Mouse (Mus musculus): ENCODE data around the gene Kif13a. TPM values are rescaled to one million over a fixed set of nuclear protein-coding genes. Genes with fewer than 3 reads are reported as not detected.

Gene Kif13a
- polyA plus RNA-seq, 1 experiment from 2014 or later, result 17.8 TPM

DNA sequence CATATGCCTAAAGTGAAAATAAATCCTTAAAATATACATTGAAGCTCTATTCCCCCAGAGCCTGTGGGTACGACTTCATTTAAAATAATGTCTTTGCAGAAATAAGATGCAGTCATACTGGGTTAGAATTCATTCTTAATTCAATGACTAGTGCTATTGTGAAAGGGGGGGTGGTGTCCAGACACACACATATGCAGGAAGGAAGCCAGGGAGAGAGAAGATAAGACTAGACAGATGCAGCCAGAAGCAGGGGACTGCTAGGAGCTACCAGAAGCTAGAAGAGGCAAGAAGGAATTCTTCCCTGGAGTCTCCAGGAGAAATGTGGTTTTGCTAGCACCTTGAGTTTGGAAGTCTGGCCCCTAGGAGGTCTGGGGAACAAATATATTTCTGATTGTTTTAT lies 2.4 kb upstream of the Kif13a start:
- no peak overlapping the region for H3K27ac ChIP-seq (ENCODE audit: low read length)
- H3K36me3 ChIP-seq (ENCODE audit: control insufficient read depth, insufficient read depth), result no peaks in the 10 kb centered on the region
- WGBS, result 62% methylated on average over 1 of the region's 1 CpGs
- ATAC-seq (replicated peaks; ENCODE audit: extremely low read depth, insufficient read depth, low FRiP score), result no peak
- peaks cover 32% of the 10 kb centered on the region for H3K4me1 ChIP-seq (ENCODE audit: control insufficient read depth, insufficient read depth, low read length)
- no peak overlapping the region for H3K4me2 ChIP-seq (ENCODE audit: low read depth, low read length)
- no peaks in the 10 kb centered on the region for H3K9me3 ChIP-seq (replicated peaks; ENCODE audit: control insufficient read depth, low read length)
- no peak overlapping the region for H3K4me3 ChIP-seq (ENCODE audit: low read length)
- H3K27me3 ChIP-seq (ENCODE audit: control insufficient read depth, insufficient read depth, low read length), result no peaks in the 10 kb centered on the region
- H3K9ac ChIP-seq (ENCODE audit: low read length), result no peak overlapping the region

DNA sequence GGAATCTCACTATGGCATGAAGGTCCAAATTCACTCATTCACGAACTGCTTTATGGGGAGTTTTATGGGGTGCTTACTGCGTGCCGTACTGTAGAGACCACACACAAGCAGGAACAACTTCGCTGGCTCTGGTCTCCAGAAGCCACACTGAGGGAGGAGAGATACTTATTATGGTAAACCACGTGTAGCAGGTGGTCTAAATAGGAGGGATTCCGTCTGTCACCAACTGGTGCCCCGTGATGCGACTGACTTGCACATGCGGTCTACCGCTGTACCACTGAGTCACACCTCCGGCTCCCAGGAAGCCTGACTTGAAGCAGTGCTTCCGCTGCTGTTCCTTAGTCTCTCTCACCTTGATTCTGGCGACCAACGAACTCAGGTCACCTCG lies 986 bp upstream of the Kif13a start:
- Histone ChIP-seq H3K9me3 (replicated peaks; ENCODE audit: control insufficient read depth, low read length) (no peaks in the 10 kb centered on the region), H3K4me2 (ENCODE audit: low read depth, low read length) (peak overlapping the region; percentile 92), H3K36me3 (ENCODE audit: control insufficient read depth, insufficient read depth) (no peaks in the 10 kb centered on the region), H3K4me3 (ENCODE audit: low read length) (peak overlapping the region; percentile 91), H3K4me1 (ENCODE audit: control insufficient read depth, insufficient read depth, low read length) (peaks cover 40% of the 10 kb centered on the region), H3K9ac (ENCODE audit: low read length) (peak overlapping the region; percentile 93), H3K27ac (ENCODE audit: low read length) (peak overlapping the region; percentile 99), H3K27me3 (ENCODE audit: control insufficient read depth, insufficient read depth, low read length) (no peaks in the 10 kb centered on the region)
- 2% methylated on average over 15 of the region's 15 CpGs for WGBS
- ATAC-seq (replicated peaks; ENCODE audit: extremely low read depth, insufficient read depth, low FRiP score), result no peak

DNA sequence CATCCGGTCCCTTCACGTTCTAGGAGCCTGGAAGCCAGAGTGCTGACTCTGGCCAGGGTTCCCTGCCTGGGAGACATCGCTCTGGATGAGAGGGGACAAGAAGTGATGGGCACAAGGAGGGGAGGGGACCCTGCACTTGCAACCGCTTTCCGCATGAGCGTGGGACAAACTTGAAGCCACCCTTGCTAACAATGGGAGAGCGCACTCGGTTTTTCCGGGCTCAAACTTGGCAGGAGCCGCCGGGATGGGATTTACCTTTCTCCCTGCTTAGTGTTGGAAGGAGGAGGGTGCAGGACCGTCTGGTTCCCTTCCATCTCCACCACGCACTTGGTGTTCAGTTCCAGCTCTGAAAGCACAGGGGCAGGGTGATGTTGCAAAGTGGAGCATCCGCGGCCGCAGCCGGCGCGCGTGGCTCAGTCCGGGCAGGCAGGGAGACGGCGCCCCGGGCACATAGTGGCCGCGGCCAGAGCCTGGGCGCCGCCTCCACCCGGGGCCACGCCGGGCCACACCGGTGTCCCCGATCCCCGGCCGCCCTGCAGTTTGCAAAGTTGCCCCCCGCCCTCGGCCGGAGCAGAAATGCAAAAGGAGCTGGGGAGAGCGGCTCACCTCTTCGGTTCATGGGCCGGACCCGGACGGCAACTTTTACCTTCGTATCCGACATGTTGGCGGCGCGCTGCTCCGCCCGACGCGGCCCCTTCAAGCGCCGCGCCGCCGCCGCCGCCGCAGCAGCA lies 541 bp downstream of the Kif13a start:
- Histone ChIP-seq H3K36me3 (ENCODE audit: control insufficient read depth, insufficient read depth) (no peaks in the 10 kb centered on the region), H3K4me2 (ENCODE audit: low read depth, low read length) (peak overlapping the region; percentile 92), H3K27me3 (ENCODE audit: control insufficient read depth, insufficient read depth, low read length) (no peaks in the 10 kb centered on the region), H3K9me3 (replicated peaks; ENCODE audit: control insufficient read depth, low read length) (no peaks in the 10 kb centered on the region), H3K4me3 (ENCODE audit: low read length) (peak overlapping the region; percentile 91), H3K27ac (ENCODE audit: low read length) (peak overlapping the region; percentile 99), H3K9ac (ENCODE audit: low read length) (peak overlapping the region; percentile 93), H3K4me1 (ENCODE audit: control insufficient read depth, insufficient read depth, low read length) (peaks cover 29% of the 10 kb centered on the region)
- WGBS, result under 1% methylated on average over 60 of the region's 60 CpGs
- ATAC-seq (replicated peaks; ENCODE audit: extremely low read depth, insufficient read depth, low FRiP score), result peak; percentile 64

DNA sequence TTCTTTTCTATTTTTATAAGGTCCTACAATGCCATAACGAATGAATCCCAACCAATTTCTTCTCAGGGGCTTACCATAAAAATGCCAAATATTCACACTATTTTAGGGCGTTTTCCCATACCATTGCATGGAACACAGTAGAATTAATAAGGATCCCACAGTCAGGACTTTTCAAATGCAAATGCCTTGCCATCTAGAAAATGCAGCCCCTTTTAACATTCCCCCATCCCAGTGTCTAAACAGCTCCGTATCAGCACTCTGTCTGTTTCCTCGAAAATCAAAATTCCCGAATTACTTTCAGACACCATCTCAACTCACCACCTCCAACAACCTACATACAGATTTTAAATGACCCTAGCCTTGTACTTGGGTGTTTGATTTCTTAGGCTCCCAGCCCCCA lies 1.3 kb downstream of the Kif13a start:
- H3K9me3 ChIP-seq (replicated peaks; ENCODE audit: control insufficient read depth, low read length), result no peaks in the 10 kb centered on the region
- ATAC-seq (replicated peaks; ENCODE audit: extremely low read depth, insufficient read depth, low FRiP score), result no peak
- 20% methylated on average over 5 of the region's 5 CpGs for WGBS
- H3K4me3 ChIP-seq (ENCODE audit: low read length), result peak overlapping the region; percentile 91
- H3K27me3 ChIP-seq (ENCODE audit: control insufficient read depth, insufficient read depth, low read length), result no peaks in the 10 kb centered on the region
- H3K4me2 ChIP-seq (ENCODE audit: low read depth, low read length), result peak overlapping the region; percentile 92
- peak overlapping the region; percentile 99 for H3K27ac ChIP-seq (ENCODE audit: low read length)
- no peaks in the 10 kb centered on the region for H3K36me3 ChIP-seq (ENCODE audit: control insufficient read depth, insufficient read depth)
- H3K4me1 ChIP-seq (ENCODE audit: control insufficient read depth, insufficient read depth, low read length), result peaks cover 28% of the 10 kb centered on the region
- peak overlapping the region; percentile 93 for H3K9ac ChIP-seq (ENCODE audit: low read length)

DNA sequence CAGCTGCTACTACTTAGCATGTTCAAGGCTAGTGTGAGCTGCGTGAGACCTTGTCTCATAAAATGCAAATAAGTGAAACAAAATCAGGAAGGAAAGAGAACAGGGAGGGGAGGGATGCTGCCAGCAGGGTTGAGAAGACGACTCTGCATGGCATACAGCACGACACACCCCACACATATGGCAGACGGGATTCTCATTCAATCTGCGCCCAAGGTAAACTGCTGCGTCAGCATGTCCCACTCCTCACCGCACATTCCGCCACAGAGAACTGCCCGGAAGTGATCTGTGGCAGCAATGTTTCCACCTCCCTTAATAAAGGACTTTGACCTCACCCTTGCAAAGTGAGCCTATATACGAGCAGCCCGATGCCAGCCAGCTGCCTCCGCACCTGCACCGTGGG lies 4.0 kb downstream of the Kif13a start:
- no peak overlapping the region for H3K9ac ChIP-seq (ENCODE audit: low read length)
- H3K27me3 ChIP-seq (ENCODE audit: control insufficient read depth, insufficient read depth, low read length), result no peaks in the 10 kb centered on the region
- peaks cover 33% of the 10 kb centered on the region for H3K4me1 ChIP-seq (ENCODE audit: control insufficient read depth, insufficient read depth, low read length)
- no peak overlapping the region for H3K27ac ChIP-seq (ENCODE audit: low read length)
- H3K36me3 ChIP-seq (ENCODE audit: control insufficient read depth, insufficient read depth), result no peaks in the 10 kb centered on the region
- H3K4me2 ChIP-seq (ENCODE audit: low read depth, low read length), result no peak overlapping the region
- 86% methylated on average over 13 of the region's 13 CpGs for WGBS
- H3K9me3 ChIP-seq (replicated peaks; ENCODE audit: control insufficient read depth, low read length), result no peaks in the 10 kb centered on the region
- H3K4me3 ChIP-seq (ENCODE audit: low read length), result no peak overlapping the region
- no peak for ATAC-seq (replicated peaks; ENCODE audit: extremely low read depth, insufficient read depth, low FRiP score)

DNA sequence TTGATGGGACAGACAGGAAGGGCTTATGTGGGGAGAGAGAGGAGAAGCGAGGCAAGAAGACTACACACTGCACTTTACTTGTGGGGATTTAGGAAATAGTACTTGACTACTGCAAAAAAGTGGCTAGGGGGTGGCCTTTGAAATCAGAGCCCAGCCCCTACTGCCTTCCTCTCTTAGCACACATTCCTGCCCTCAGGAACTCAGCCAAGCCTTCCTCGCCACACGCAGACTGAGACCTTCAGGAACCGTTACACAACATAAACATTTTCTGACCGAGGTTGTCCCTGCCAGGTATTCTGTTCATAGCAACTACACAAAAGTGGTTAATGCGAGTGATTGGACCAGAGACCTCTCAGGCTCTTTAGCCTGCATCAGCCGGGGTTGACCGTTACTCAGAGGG lies 8.1 kb downstream of the Kif13a start:
- Histone ChIP-seq H3K4me2 (ENCODE audit: low read depth, low read length) (peak overlapping the region; percentile 36), H3K9me3 (replicated peaks; ENCODE audit: control insufficient read depth, low read length) (no peaks in the 10 kb centered on the region), H3K27me3 (ENCODE audit: control insufficient read depth, insufficient read depth, low read length) (no peaks in the 10 kb centered on the region), H3K9ac (ENCODE audit: low read length) (peak overlapping the region; percentile 53; the same call in 1 of the 2 replicates), H3K27ac (ENCODE audit: low read length) (peak overlapping the region; percentile 79), H3K4me1 (ENCODE audit: control insufficient read depth, insufficient read depth, low read length) (peaks cover 53% of the 10 kb centered on the region), H3K36me3 (ENCODE audit: control insufficient read depth, insufficient read depth) (no peaks in the 10 kb centered on the region), H3K4me3 (ENCODE audit: low read length) (no peak overlapping the region)
- 44% methylated on average over 8 of the region's 8 CpGs for WGBS
- no peak for ATAC-seq (replicated peaks; ENCODE audit: extremely low read depth, insufficient read depth, low FRiP score)

DNA sequence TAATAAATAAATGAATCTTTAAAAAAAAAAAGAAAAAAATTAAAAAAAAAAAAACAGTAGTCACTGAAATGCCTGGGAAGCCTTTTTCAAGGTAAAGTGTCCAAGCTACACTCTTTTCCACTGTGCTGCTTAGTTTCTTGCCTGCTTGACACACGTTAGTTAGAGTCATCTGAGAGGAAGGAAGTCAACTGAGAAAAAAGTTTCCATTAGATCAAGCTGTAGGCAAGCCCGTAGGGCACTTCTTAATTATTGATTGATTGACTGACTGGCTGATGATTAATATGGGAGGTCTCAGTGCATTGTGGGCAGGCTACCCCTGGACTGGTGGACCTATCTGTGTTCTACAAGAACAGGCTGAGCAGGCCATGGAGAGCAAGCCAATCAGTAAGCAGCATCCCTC lies 9.9 kb downstream of the Kif13a start:
- H3K4me2 ChIP-seq (ENCODE audit: low read depth, low read length), result no peak overlapping the region
- no peaks in the 10 kb centered on the region for H3K9me3 ChIP-seq (replicated peaks; ENCODE audit: control insufficient read depth, low read length)
- H3K9ac ChIP-seq (ENCODE audit: low read length), result no peak overlapping the region
- no peak overlapping the region for H3K4me3 ChIP-seq (ENCODE audit: low read length)
- no peaks in the 10 kb centered on the region for H3K27me3 ChIP-seq (ENCODE audit: control insufficient read depth, insufficient read depth, low read length)
- H3K36me3 ChIP-seq (ENCODE audit: control insufficient read depth, insufficient read depth), result no peaks in the 10 kb centered on the region
- peaks cover 57% of the 10 kb centered on the region for H3K4me1 ChIP-seq (ENCODE audit: control insufficient read depth, insufficient read depth, low read length)
- no peak for ATAC-seq (replicated peaks; ENCODE audit: extremely low read depth, insufficient read depth, low FRiP score)
- WGBS, result 69% methylated on average over 2 of the region's 2 CpGs
- H3K27ac ChIP-seq (ENCODE audit: low read length), result peak overlapping the region; percentile 75

DNA sequence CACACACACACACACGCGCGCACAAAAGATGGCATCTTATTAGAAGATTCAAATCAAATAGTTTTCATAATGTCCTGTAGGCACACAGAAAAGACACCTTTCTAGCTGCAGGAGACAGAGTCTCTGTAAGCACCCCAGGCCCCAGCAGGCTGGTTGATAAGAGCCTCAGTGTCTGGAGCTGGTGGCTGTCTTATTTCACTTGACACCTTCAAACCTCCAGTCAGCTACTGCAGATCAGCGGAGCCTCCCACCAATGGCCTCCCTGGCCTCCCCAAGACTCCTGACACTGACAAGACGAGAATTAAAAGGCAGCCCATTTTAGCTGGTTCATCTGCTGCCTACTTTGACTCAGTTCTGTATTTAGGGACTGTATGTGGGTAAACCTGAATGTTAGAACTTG lies 11.2 kb downstream of the Kif13a start:
- WGBS, result 29% methylated on average over 5 of the region's 5 CpGs
- H3K27me3 ChIP-seq (ENCODE audit: control insufficient read depth, insufficient read depth, low read length), result no peaks in the 10 kb centered on the region
- H3K9ac ChIP-seq (ENCODE audit: low read length), result 0 out of 2 replicates have a peak overlapping the region, but pooled peaks have one; percentile 37
- peak; percentile 91 for ATAC-seq (replicated peaks; ENCODE audit: extremely low read depth, insufficient read depth, low FRiP score)
- peak overlapping the region; percentile 96 for H3K27ac ChIP-seq (ENCODE audit: low read length)
- H3K4me3 ChIP-seq (ENCODE audit: low read length), result no peak overlapping the region
- no peaks in the 10 kb centered on the region for H3K36me3 ChIP-seq (ENCODE audit: control insufficient read depth, insufficient read depth)
- H3K4me2 ChIP-seq (ENCODE audit: low read depth, low read length), result peak overlapping the region; percentile 47
- no peaks in the 10 kb centered on the region for H3K9me3 ChIP-seq (replicated peaks; ENCODE audit: control insufficient read depth, low read length)
- peaks cover 58% of the 10 kb centered on the region for H3K4me1 ChIP-seq (ENCODE audit: control insufficient read depth, insufficient read depth, low read length)

DNA sequence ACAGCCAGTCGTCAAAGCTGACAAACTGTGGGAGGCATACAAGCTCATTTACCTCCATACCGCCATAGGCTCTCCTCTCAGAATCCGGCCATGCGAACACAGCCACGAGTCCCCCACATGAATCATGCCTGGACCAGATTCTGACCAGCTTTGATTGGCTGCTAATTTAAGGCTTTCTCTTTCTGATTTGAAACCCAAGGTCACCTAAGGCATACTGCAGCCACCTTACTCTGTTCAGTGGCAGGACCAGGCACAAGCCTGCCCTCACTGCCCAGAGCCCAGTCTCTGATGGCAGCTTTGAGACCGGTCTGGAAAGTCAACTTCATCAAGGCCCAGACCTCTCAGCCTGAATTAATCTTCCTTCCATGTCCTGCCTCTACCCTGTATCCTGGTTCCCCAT lies 17.7 kb downstream of the Kif13a start:
- H3K4me1 ChIP-seq (ENCODE audit: control insufficient read depth, insufficient read depth, low read length), result peaks cover 73% of the 10 kb centered on the region
- WGBS, result 45% methylated on average over 6 of the region's 6 CpGs
- H3K9ac ChIP-seq (ENCODE audit: low read length), result peak overlapping the region; percentile 53

More for the DNA sequence above, 17.7 kb downstream of the Kif13a start:
- H3K27ac ChIP-seq (ENCODE audit: low read length), result peak overlapping the region; percentile 91
- H3K4me3 ChIP-seq (ENCODE audit: low read length), result 0 out of 2 replicates have a peak overlapping the region, but pooled peaks have one; percentile 17
- ATAC-seq (replicated peaks; ENCODE audit: extremely low read depth, insufficient read depth, low FRiP score), result 0 out of 2 replicates have a peak, but pooled peaks have one; percentile 29
- peak overlapping the region; percentile 29 for H3K4me2 ChIP-seq (ENCODE audit: low read depth, low read length)
- 0 out of 2 replicates have a peak, but pooled peaks cover 2% of the 10 kb centered on the region for H3K36me3 ChIP-seq (ENCODE audit: control insufficient read depth, insufficient read depth)
- H3K27me3 ChIP-seq (ENCODE audit: control insufficient read depth, insufficient read depth, low read length), result no peaks in the 10 kb centered on the region
- H3K9me3 ChIP-seq (replicated peaks; ENCODE audit: control insufficient read depth, low read length), result no peaks in the 10 kb centered on the region
